Mouse (Mus musculus) adrenal gland, adult (tissue): ENCODE results near the gene Macrod1.
A peak's percentile ranks its signal among the peaks of the same experiment; 100 is the strongest.
"Not testable (repeated sequence)": the region's sequence is repeated elsewhere in the genome, so short reads cannot be mapped to it uniquely, and the experiment has no call there.

ENCODE experiments used
- DNase-seq, 2 experiments: peaks; one replicate each; pipeline ENCODE4 v3.0.0; 2022 to 2023; ENCODE audit warnings: low spot score in 1 of 2; ENCODE audit not compliant: inconsistent age in 2 of 2

The Macrod1 gene

GRCm38 (mm10) chr19:7055173-7055572 lies 1.4 kb upstream of the Macrod1 start:
- peak in 1 of 2 experiments; percentile 62 for DNase-seq

GRCm38 (mm10) chr19:7057126-7057721 lies 614 bp downstream of the Macrod1 start:
- no peak for DNase-seq

GRCm38 (mm10) chr19:7057722-7058207 lies 1.2 kb downstream of the Macrod1 start:
- DNase-seq: peak; percentile 92 to 96

- DNase-seq: no peak
Observed at GRCm38 (mm10) chr19:7058541-7058940, 1.9 kb downstream of the Macrod1 start.

GRCm38 (mm10) chr19:7062110-7062509 lies 5.5 kb downstream of the Macrod1 start:
- no peak for DNase-seq

- DNase-seq: no peak
Observed at GRCm38 (mm10) chr19:7062916-7063315, 6.3 kb downstream of the Macrod1 start.

GRCm38 (mm10) chr19:7064571-7064970 lies 8.0 kb downstream of the Macrod1 start:
- DNase-seq: peak; percentile 83 to 93

GRCm38 (mm10) chr19:7066034-7066827 lies 9.6 kb downstream of the Macrod1 start:
- peak in 1 of 2 experiments; percentile 55 for DNase-seq

GRCm38 (mm10) chr19:7066828-7067342 lies 10.3 kb downstream of the Macrod1 start:
- DNase-seq: no peak

GRCm38 (mm10) chr19:7067344-7068050 lies 10.9 kb downstream of the Macrod1 start:
- DNase-seq: peak in 1 of 2 experiments; percentile 54

- DNase-seq: peak; percentile 81 to 94
Observed at GRCm38 (mm10) chr19:7068136-7068535, 11.5 kb downstream of the Macrod1 start.

GRCm38 (mm10) chr19:7068661-7069531 lies 12.3 kb downstream of the Macrod1 start:
- peak; percentile 35 to 74 for DNase-seq

GRCm38 (mm10) chr19:7069781-7070763 lies 13.5 kb downstream of the Macrod1 start:
- DNase-seq: no peak

GRCm38 (mm10) chr19:7070775-7071174 lies 14.2 kb downstream of the Macrod1 start:
- no peak for DNase-seq

- DNase-seq: no peak
Observed at GRCm38 (mm10) chr19:7072221-7072620, 15.6 kb downstream of the Macrod1 start.

- DNase-seq: no peak
Observed at GRCm38 (mm10) chr19:7073997-7074781, 17.6 kb downstream of the Macrod1 start.

- not testable (repeated sequence) for DNase-seq
Observed at GRCm38 (mm10) chr19:7075336-7075735, 18.7 kb downstream of the Macrod1 start.

GRCm38 (mm10) chr19:7077666-7078065 lies 21.1 kb downstream of the Macrod1 start:
- DNase-seq: no peak
